Mouse (Mus musculus) stomach, postnatal 0 days (tissue): ENCODE measurements around the gene Aldh8a1.

ENCODE experiments used
- CTCF ChIP-seq: IDR thresholded peaks from 2 replicates; pipeline ENCODE4 v1.5.1; 2016; ENCODE audit warnings: antibody characterized with exemption, low read depth, mild to moderate bottlenecking, moderate library complexity
- EP300 ChIP-seq: optimal IDR thresholded peaks from 2 replicates; pipeline ENCODE3; 2016; ENCODE audit warnings: antibody characterized with exemption

DNA sequence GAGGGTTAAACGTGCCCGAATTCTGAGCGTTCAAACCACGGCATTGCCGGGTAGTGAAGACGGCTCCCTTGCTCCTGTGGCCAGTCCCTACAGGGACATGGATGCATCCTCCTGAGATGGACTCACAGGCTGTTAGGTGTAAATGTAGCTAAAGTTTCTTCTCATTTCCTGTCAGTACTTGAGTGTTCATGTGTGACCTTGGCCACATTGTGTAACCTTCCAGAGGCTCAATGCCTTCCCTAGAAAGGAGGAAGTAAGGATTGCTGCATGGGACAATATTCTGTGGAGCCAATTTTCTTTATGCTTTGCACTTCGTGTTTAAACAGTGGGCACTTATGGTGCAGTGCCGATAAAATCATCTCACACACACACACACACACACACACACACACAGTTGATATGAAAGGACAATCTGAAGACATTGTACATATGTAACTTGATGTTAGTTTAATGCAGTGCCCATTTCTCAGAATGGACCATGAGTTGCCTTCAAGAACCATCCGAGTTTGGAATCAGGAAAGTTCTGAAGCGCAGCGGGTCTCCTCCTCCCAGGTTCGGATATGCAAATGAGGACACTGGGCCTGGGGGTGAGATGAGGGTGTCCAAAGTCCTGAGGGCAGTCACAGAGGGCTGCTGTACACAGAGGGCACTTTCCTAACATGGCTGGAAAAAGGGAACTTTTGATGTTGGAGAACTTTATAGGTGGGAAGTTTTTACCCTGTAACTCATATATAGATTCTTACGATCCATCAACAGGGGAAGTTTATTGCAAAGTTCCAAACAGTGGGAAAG lies at the start of gene Aldh8a1:
- TF ChIP-seq CTCF = no peak
- TF ChIP-seq EP300 = no peak
